Mouse (Mus musculus) liver, adult 2 months (tissue): ENCODE results near the gene Asb15.

Experiments used
- CTCF ChIP-seq: fragments of 200-500 bp; IDR thresholded peaks from 2 replicates; pipeline ENCODE4 v1.5.1; 2011; ENCODE audit warnings: low read depth, low read length, control low read depth
- POLR2A ChIP-seq: fragments of 200-500 bp; IDR thresholded peaks from 2 replicates; pipeline ENCODE4 v1.6.1; 2011; ENCODE audit warnings: low read length, control low read depth; ENCODE audit not compliant: insufficient read depth; ENCODE audit errors: extremely low read depth

DNA sequence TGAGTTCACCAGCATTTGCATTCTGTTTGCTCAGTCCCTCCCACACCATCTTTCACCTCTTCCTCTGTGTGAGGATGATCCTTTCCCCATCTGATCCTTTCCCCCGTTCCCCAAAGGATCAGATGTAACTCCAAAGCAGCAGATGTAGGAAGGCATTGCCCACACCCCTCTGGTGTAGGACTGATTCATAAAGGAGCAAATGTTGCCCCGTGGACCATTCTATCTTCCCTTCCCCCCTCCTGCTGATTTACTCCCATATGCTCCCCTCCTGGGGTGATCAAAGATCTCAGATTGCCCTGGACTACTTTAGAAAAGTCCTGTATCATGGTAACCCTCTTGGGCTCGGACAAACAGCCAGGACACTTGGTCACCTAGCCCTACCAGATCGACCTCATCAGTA, 72.8 kb downstream of the Asb15 start:
- TF ChIP-seq POLR2A: no peak
- no peak for TF ChIP-seq CTCF
